Comparison of ENCODE assay signal across 7 mouse cellular contexts in genomic region chr10:7792751-7793385, GRCm38 (mm10). TPM values are rescaled to one million over a fixed set of nuclear protein-coding genes. Genes with fewer than 3 reads are reported as not detected.
DNase-seq lines count a peak whose midpoint lies in the region; ATAC-seq lines count a peak whose summit lies in the region.

Ginm1 (minus strand) TSS chr10:7792824.
Ppil4 (plus strand) TSS chr10:7792891.

- intact Hi-C loops in gastrocnemius, postnatal 36 days (cut with DNase I) = no loop called here
- intact Hi-C loops in left cerebral cortex, postnatal 36 days (cut with DNase I) = no loop called here

- WGBS in intestine, embryonic 16.5 days = under 1% methylated on average over 52 of the region's 52 CpGs
- under 1% methylated on average over 52 of the region's 52 CpGs for WGBS in midbrain, embryonic 11.5 days

- H3K9ac ChIP-seq in intestine, embryonic 16.5 days (ENCODE audit: low read depth, low read length) = peak within 1 kb of the TSS; percentile 92
- H3K9ac ChIP-seq in midbrain, embryonic 11.5 days (ENCODE audit: low read length) = peak within 1 kb of the TSS; percentile 74

- H3K4me1 ChIP-seq in intestine, embryonic 16.5 days (ENCODE audit: control insufficient read depth, insufficient read depth, low read length) = peaks cover 13% of the 10 kb centered on the region
- H3K4me1 ChIP-seq in midbrain, embryonic 11.5 days (ENCODE audit: control insufficient read depth, insufficient read depth, low read length) = peaks cover 8% of the 10 kb centered on the region

- ATAC-seq in intestine, embryonic 16.5 days = peak; percentile 91
- ATAC-seq in midbrain, embryonic 11.5 days (ENCODE audit: low FRiP score) = peak; percentile 96

- peaks cover 8% of the 10 kb centered on the region; the same call in 1 of the 2 replicates for H3K36me3 ChIP-seq in intestine, embryonic 16.5 days (ENCODE audit: control insufficient read depth, insufficient read depth, low read length)
- peaks cover 16% of the 10 kb centered on the region for H3K36me3 ChIP-seq in midbrain, embryonic 11.5 days (ENCODE audit: control insufficient read depth, insufficient read depth, low read length)

- H3K27ac ChIP-seq in intestine, embryonic 16.5 days (ENCODE audit: low read length) = peak within 1 kb of the TSS; percentile 63
- no peak within 1 kb of the TSS for H3K27ac ChIP-seq in midbrain, embryonic 11.5 days (ENCODE audit: low read depth, low read length)

- DNase-seq in adrenal gland, adult 18-20 months (ENCODE audit: low spot score in 2 of 2) = peak; percentile 92 to 94
- DNase-seq in embryo, embryonic 11 days = peak; percentile 96
- DNase-seq in gastrocnemius, postnatal 36 days = peak; percentile 86 to 87
- DNase-seq in left cerebral cortex, postnatal 36 days (ENCODE audit: low spot score in 2 of 2) = peak; percentile 91 to 94
- peak; percentile 99 for DNase-seq in midbrain, embryonic 11.5 days (ENCODE audit: low spot score, missing footprints)
- peak; percentile 93 for DNase-seq in skeletal muscle tissue, adult 2 months (ENCODE audit: low read depth, low spot score)

- H3K9me3 ChIP-seq in intestine, embryonic 16.5 days (ENCODE audit: control insufficient read depth, low read length) = no peaks in the 10 kb centered on the region
- no peaks in the 10 kb centered on the region for H3K9me3 ChIP-seq in midbrain, embryonic 11.5 days (ENCODE audit: control insufficient read depth, low read length)

- H3K4me2 ChIP-seq in intestine, embryonic 16.5 days (ENCODE audit: low read depth, low read length) = peak within 1 kb of the TSS; percentile 83
- H3K4me2 ChIP-seq in midbrain, embryonic 11.5 days = peak within 1 kb of the TSS; percentile 85

- peak within 1 kb of the TSS; percentile 94 for H3K4me3 ChIP-seq in intestine, embryonic 16.5 days (ENCODE audit: low read length)
- peak within 1 kb of the TSS; percentile 84 for H3K4me3 ChIP-seq in midbrain, embryonic 11.5 days (ENCODE audit: low read depth, low read length)

- no peaks in the 10 kb centered on the region for H3K27me3 ChIP-seq in intestine, embryonic 16.5 days (replicated peaks; ENCODE audit: control insufficient read depth, insufficient read depth, low read length)
- H3K27me3 ChIP-seq in midbrain, embryonic 11.5 days (ENCODE audit: control insufficient read depth, insufficient read depth, low read length) = no peaks in the 10 kb centered on the region

RNA-seq across cellular contexts. Expression of gene Ginm1, which starts in this region (rescaled TPM):
- total RNA-seq in adrenal gland, adult 18-20 months (2021) = 100 to 1,000 TPM; 173 to 253 TPM
- total RNA-seq in gastrocnemius, postnatal 36 days (2021) = 100 to 1,000 TPM in 1 of 2 experiments, 10 to 100 TPM in 1; 75.8 to 106 TPM
- 70.3 and 71.2 TPM in 2 replicates for polyA plus RNA-seq in intestine, embryonic 16.5 days (2015; fragmentation: Nextera tagmentation; extraction: Ambion mirVana)
- 10 to 100 TPM; 20.2 to 20.9 TPM for total RNA-seq in left cerebral cortex, postnatal 36 days (2021)
- polyA plus RNA-seq in midbrain, embryonic 11.5 days (2014; fragmentation: Nextera tagmentation; extraction: Ambion mirVana) = 51.7 and 53.7 TPM in 2 replicates

RNA-seq across cellular contexts. Expression of gene Ppil4, which starts in this region (rescaled TPM):
- total RNA-seq in adrenal gland, adult 18-20 months (2021) = 10 to 100 TPM; 25.5 to 30.8 TPM
- 10 to 100 TPM in 1 of 2 experiments, 1 to 10 TPM in 1; 9.2 to 11.5 TPM for total RNA-seq in gastrocnemius, postnatal 36 days (2021)
- polyA plus RNA-seq in intestine, embryonic 16.5 days (2015; fragmentation: Nextera tagmentation; extraction: Ambion mirVana) = 24.9 and 28.1 TPM in 2 replicates
- 10 to 100 TPM; 27.3 to 36.6 TPM for total RNA-seq in left cerebral cortex, postnatal 36 days (2021)
- polyA plus RNA-seq in midbrain, embryonic 11.5 days (2014; fragmentation: Nextera tagmentation; extraction: Ambion mirVana) = 49.5 and 53.6 TPM in 2 replicates
